Mouse (Mus musculus): ENCODE measurements at regions not wholly inside any gene's neighbourhood (a gene's known extent, or its start where the extent isn't known, plus 50 kb on each side); places are given as distances from the start of the nearest gene placed in this dataset.

GRCm38 (mm10) chr7:95473892-95474291 is 697.2 kb upstream of the Tenm4 start:
- H3K9ac ChIP-seq (ENCODE audit: insufficient read depth, low read depth), result no peak overlapping the region
- H3K27me3 ChIP-seq (replicated peaks), result no peaks in the 10 kb centered on the region
- no peak overlapping the region for H3K4me3 ChIP-seq (replicated peaks in 1 of 3; ENCODE audit: low read depth in 2 of 3, low read length in 2 of 3, poor library complexity in 1 of 3)
- peaks cover 36% of the 10 kb centered on the region for H3K9me3 ChIP-seq (replicated peaks; ENCODE audit: low read length)
- no peaks in the 10 kb centered on the region for H3K36me3 ChIP-seq (replicated peaks in 1 of 2; ENCODE audit: control insufficient read depth in 1 of 2, insufficient read depth in 1 of 2, low read length in 1 of 2)
- no peak overlapping the region for H3K27ac ChIP-seq (ENCODE audit: insufficient read depth, low read depth)
- TF ChIP-seq KAT2A (IDR thresholded peaks at IDR 0.05; ENCODE audit: insufficient replicate concordance, low read length), result no peak
- TF ChIP-seq RAD21 (IDR thresholded peaks at IDR 0.05; ENCODE audit: low read depth, low read length), result no peak
- no peak for TF ChIP-seq MXI1 (IDR thresholded peaks at IDR 0.05; ENCODE audit: low read depth, low read length)
- TF ChIP-seq USF1 (IDR thresholded peaks at IDR 0.05; ENCODE audit: low read depth, low read length), result no peak
- no peak for TF ChIP-seq HCFC1 (IDR thresholded peaks at IDR 0.05; ENCODE audit: low read depth, low read length)
- TF ChIP-seq USF2 (conservative IDR thresholded peaks at IDR 0.05; ENCODE audit: low read depth, low read length), result no peak
- no peaks in the 10 kb centered on the region for H3K4me1 ChIP-seq (ENCODE audit: control insufficient read depth in 1 of 2, insufficient read depth in 2 of 2)
- no peak for DNase-seq (ENCODE audit: extremely low read depth)
- H3K79me2 ChIP-seq (replicated peaks; ENCODE audit: control insufficient read depth, extremely low read depth, insufficient read depth, poor library complexity, severe bottlenecking), result no peaks in the 10 kb centered on the region
- no peak overlapping the region for H3K4me2 ChIP-seq (ENCODE audit: insufficient read depth, low read depth, poor library complexity, severe bottlenecking)
- dilution Hi-C loops (cut with MboI; ENCODE audit: extremely low pct_ligation_motif_present, extremely low pct_unique_long_range_greater_than_20kb, low sequenced_read_pairs), result no loop called here
- in situ Hi-C loops (cut with MboI; ENCODE audit: low pct_ligation_motif_present, low pct_unique_long_range_greater_than_20kb, low sequenced_read_pairs), result no loop called here

DNA sequence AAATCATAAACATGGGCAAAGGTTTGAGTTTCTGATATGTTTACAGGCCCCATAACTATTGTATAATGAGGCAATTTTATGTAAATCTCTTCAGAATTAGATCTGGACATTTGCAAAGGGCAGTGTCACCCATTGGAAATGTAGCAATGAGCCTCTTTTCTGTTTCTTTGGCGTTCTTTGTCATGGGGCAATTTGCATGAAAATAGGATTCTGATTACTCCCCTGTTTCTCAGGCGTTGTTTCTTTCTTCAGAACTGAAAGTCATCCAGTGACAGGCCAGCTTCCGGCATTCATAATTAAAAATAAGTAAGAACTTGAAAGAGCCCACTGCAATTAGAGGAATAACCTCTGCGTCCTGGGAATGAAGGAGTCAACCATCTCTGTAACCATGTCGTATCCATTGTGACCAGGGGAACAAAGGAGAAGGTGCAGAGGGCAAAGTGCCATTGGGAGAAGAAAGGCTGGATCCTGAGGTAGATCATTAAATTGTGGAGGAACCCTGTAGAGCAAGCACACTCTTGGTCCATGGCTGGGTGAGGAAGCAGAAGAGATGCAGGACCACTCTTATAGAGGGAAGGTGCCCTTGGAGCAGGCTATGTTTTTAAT is 690.8 kb upstream of the Tenm4 start:
- Histone ChIP-seq H3K4me2 (ENCODE audit: insufficient read depth, low read depth, poor library complexity, severe bottlenecking) (no peak overlapping the region), H3K9ac (ENCODE audit: insufficient read depth, low read depth) (no peak overlapping the region), H3K4me1 (ENCODE audit: control insufficient read depth in 1 of 2, insufficient read depth in 2 of 2) (no peaks in the 10 kb centered on the region), H3K79me2 (replicated peaks; ENCODE audit: control insufficient read depth, extremely low read depth, insufficient read depth, poor library complexity, severe bottlenecking) (no peaks in the 10 kb centered on the region), H3K27ac (ENCODE audit: insufficient read depth, low read depth) (no peak overlapping the region), H3K4me3 (replicated peaks in 1 of 3; ENCODE audit: low read depth in 2 of 3, low read length in 2 of 3, poor library complexity in 1 of 3) (no peak overlapping the region), H3K27me3 (replicated peaks) (no peaks in the 10 kb centered on the region), H3K36me3 (replicated peaks in 1 of 2; ENCODE audit: control insufficient read depth in 1 of 2, insufficient read depth in 1 of 2, low read length in 1 of 2) (no peaks in the 10 kb centered on the region), H3K9me3 (replicated peaks; ENCODE audit: low read length) (peaks cover 46% of the 10 kb centered on the region)
- in situ Hi-C loops (cut with MboI; ENCODE audit: low pct_ligation_motif_present, low pct_unique_long_range_greater_than_20kb, low sequenced_read_pairs) (no loop called here), dilution Hi-C loops (cut with MboI; ENCODE audit: extremely low pct_ligation_motif_present, extremely low pct_unique_long_range_greater_than_20kb, low sequenced_read_pairs) (no loop called here)
- DNase-seq (ENCODE audit: extremely low read depth), result no peak
- no peak for TF ChIP-seq TCF12 (IDR thresholded peaks at IDR 0.05; ENCODE audit: low read depth, low read length)
- TF ChIP-seq UBTF (IDR thresholded peaks at IDR 0.05; ENCODE audit: low read depth, low read length), result no peak
- no peak for TF ChIP-seq MYC (IDR thresholded peaks at IDR 0.05; ENCODE audit: low read depth, low read length)
- no peak for TF ChIP-seq ZNF384 (IDR thresholded peaks at IDR 0.05; ENCODE audit: low read depth, low read length)
- TF ChIP-seq IRF4 (IDR thresholded peaks at IDR 0.05; ENCODE audit: low read depth, low read length), result no peak
- TF ChIP-seq POLR2A (IDR thresholded peaks at IDR 0.05; ENCODE audit: low read depth, low read length), result no peak
- TF ChIP-seq ZC3H11A (IDR thresholded peaks at IDR 0.05; ENCODE audit: low read depth, low read length), result no peak
- TF ChIP-seq PAX5 (IDR thresholded peaks at IDR 0.05; ENCODE audit: low read length), result no peak
- TF ChIP-seq BHLHE40 (IDR thresholded peaks at IDR 0.05; ENCODE audit: low read depth, low read length), result no peak
- TF ChIP-seq CHD2 (IDR thresholded peaks at IDR 0.05; ENCODE audit: low read length), result no peak
- no peak for TF ChIP-seq MAX (IDR thresholded peaks at IDR 0.05; ENCODE audit: low read length)
- no peak for TF ChIP-seq CHD1 (IDR thresholded peaks at IDR 0.05; ENCODE audit: low read depth, low read length)
- TF ChIP-seq NRF1 (IDR thresholded peaks at IDR 0.05; ENCODE audit: low read depth, low read length), result no peak
- no peak for TF ChIP-seq E2F4 (IDR thresholded peaks at IDR 0.05; ENCODE audit: insufficient replicate concordance, low read depth, low read length)
- no peak for TF ChIP-seq SIN3A (IDR thresholded peaks at IDR 0.05; ENCODE audit: low read length)
- TF ChIP-seq HCFC1 (IDR thresholded peaks at IDR 0.05; ENCODE audit: low read depth, low read length), result no peak
- no peak for TF ChIP-seq ELF1 (IDR thresholded peaks at IDR 0.05; ENCODE audit: low read depth, low read length)
- TF ChIP-seq MAZ (IDR thresholded peaks at IDR 0.05; ENCODE audit: low read depth, low read length), result no peak
- no peak for TF ChIP-seq KAT2A (IDR thresholded peaks at IDR 0.05; ENCODE audit: insufficient replicate concordance, low read length)
